Mouse (Mus musculus): Measurements from ENCODE around the gene Tuba1c. TPM values are rescaled to one million over a fixed set of nuclear protein-coding genes. Genes with fewer than 3 reads are reported as not detected.
A peak's percentile ranks its signal among the peaks of the same experiment; 100 is the strongest.

Gene Tuba1c
- polyA plus RNA-seq, 2 experiments: 150 to 192 TPM

GRCm38 (mm10) chr15:99010896-99011295 is 18.8 kb upstream of the Tuba1c start:
- Histone ChIP-seq H3K27ac (replicated peaks; ENCODE audit: low read depth, low read length) (no peak overlapping the region), H3K9me3 (ENCODE audit: control insufficient read depth, low read length) (no peaks in the 10 kb centered on the region), H3K4me1 (ENCODE audit: control insufficient read depth, insufficient read depth, low read length) (0 out of 2 replicates have a peak, but pooled peaks cover 8% of the 10 kb centered on the region), H3K27me3 (ENCODE audit: control insufficient read depth, insufficient read depth, low read length) (no peaks in the 10 kb centered on the region), H3K9ac (ENCODE audit: low read depth, low read length, severe bottlenecking) (no peak overlapping the region), H3K4me3 (replicated peaks; ENCODE audit: low read length) (no peak overlapping the region), H3K4me2 (replicated peaks; ENCODE audit: low read depth, low read length, severe bottlenecking) (no peak overlapping the region), H3K36me3 (ENCODE audit: control insufficient read depth, insufficient read depth, low read length) (no peaks in the 10 kb centered on the region)
- 85% methylated on average over 2 of the region's 2 CpGs for WGBS
- no peak for DNase-seq (ENCODE audit: low spot score)
- no peak for ATAC-seq (ENCODE audit: low FRiP score, low read depth)
- no peak for TF ChIP-seq POLR2A (IDR thresholded peaks at IDR 0.05; ENCODE audit: borderline replicate concordance, extremely low read depth, insufficient read depth, insufficient read length)

GRCm38 (mm10) chr15:99011946-99012345 is 17.7 kb upstream of the Tuba1c start:
- Histone ChIP-seq H3K9me3 (ENCODE audit: control insufficient read depth, low read length) (no peaks in the 10 kb centered on the region), H3K4me3 (replicated peaks; ENCODE audit: low read length) (no peak overlapping the region), H3K27me3 (ENCODE audit: control insufficient read depth, insufficient read depth, low read length) (no peaks in the 10 kb centered on the region), H3K9ac (ENCODE audit: low read depth, low read length, severe bottlenecking) (no peak overlapping the region), H3K4me2 (replicated peaks; ENCODE audit: low read depth, low read length, severe bottlenecking) (no peak overlapping the region), H3K4me1 (ENCODE audit: control insufficient read depth, insufficient read depth, low read length) (0 out of 2 replicates have a peak, but pooled peaks cover 8% of the 10 kb centered on the region), H3K27ac (replicated peaks; ENCODE audit: low read depth, low read length) (0 out of 2 replicates have a peak overlapping the region, but pooled peaks have one; percentile 5), H3K36me3 (ENCODE audit: control insufficient read depth, insufficient read depth, low read length) (no peaks in the 10 kb centered on the region)
- WGBS: 63% methylated on average over 3 of the region's 3 CpGs
- DNase-seq (ENCODE audit: low spot score): no peak
- TF ChIP-seq POLR2A (IDR thresholded peaks at IDR 0.05; ENCODE audit: borderline replicate concordance, extremely low read depth, insufficient read depth, insufficient read length): no peak
- no peak for ATAC-seq (ENCODE audit: low FRiP score, low read depth)

GRCm38 (mm10) chr15:99014496-99015030 is 15.1 kb upstream of the Tuba1c start:
- DNase-seq (ENCODE audit: low spot score): no peak
- H3K4me3 ChIP-seq (replicated peaks; ENCODE audit: low read length): no peak overlapping the region
- H3K27me3 ChIP-seq (ENCODE audit: control insufficient read depth, insufficient read depth, low read length): no peaks in the 10 kb centered on the region
- WGBS: 31% methylated on average over 9 of the region's 9 CpGs
- H3K27ac ChIP-seq (replicated peaks; ENCODE audit: low read depth, low read length): no peak overlapping the region
- peaks cover 29% of the 10 kb centered on the region for H3K4me1 ChIP-seq (ENCODE audit: control insufficient read depth, insufficient read depth, low read length)
- ATAC-seq (ENCODE audit: low FRiP score, low read depth): no peak
- no peak overlapping the region for H3K9ac ChIP-seq (ENCODE audit: low read depth, low read length, severe bottlenecking)
- H3K9me3 ChIP-seq (ENCODE audit: control insufficient read depth, low read length): no peaks in the 10 kb centered on the region
- H3K36me3 ChIP-seq (ENCODE audit: control insufficient read depth, insufficient read depth, low read length): no peaks in the 10 kb centered on the region
- H3K4me2 ChIP-seq (replicated peaks; ENCODE audit: low read depth, low read length, severe bottlenecking): no peak overlapping the region
- no peak for TF ChIP-seq POLR2A (IDR thresholded peaks at IDR 0.05; ENCODE audit: borderline replicate concordance, extremely low read depth, insufficient read depth, insufficient read length)

GRCm38 (mm10) chr15:99017355-99017761 is 12.3 kb upstream of the Tuba1c start:
- WGBS: 51% methylated on average over 8 of the region's 8 CpGs
- no peaks in the 10 kb centered on the region for H3K27me3 ChIP-seq (ENCODE audit: control insufficient read depth, insufficient read depth, low read length)
- peaks cover 28% of the 10 kb centered on the region for H3K4me1 ChIP-seq (ENCODE audit: control insufficient read depth, insufficient read depth, low read length)
- no peaks in the 10 kb centered on the region for H3K9me3 ChIP-seq (ENCODE audit: control insufficient read depth, low read length)
- ATAC-seq (ENCODE audit: low FRiP score, low read depth): peak; percentile 51; the same call in 1 of the 2 replicates
- H3K27ac ChIP-seq (replicated peaks; ENCODE audit: low read depth, low read length): peak overlapping the region; percentile 94
- no peak for DNase-seq (ENCODE audit: low spot score)
- no peak overlapping the region for H3K4me3 ChIP-seq (replicated peaks; ENCODE audit: low read length)
- H3K36me3 ChIP-seq (ENCODE audit: control insufficient read depth, insufficient read depth, low read length): no peaks in the 10 kb centered on the region
- peak overlapping the region; percentile 41 for H3K9ac ChIP-seq (ENCODE audit: low read depth, low read length, severe bottlenecking)
- TF ChIP-seq POLR2A (IDR thresholded peaks at IDR 0.05; ENCODE audit: borderline replicate concordance, extremely low read depth, insufficient read depth, insufficient read length): no peak
- H3K4me2 ChIP-seq (replicated peaks; ENCODE audit: low read depth, low read length, severe bottlenecking): peak overlapping the region; percentile 18; the same call in 1 of the 2 replicates

GRCm38 (mm10) chr15:99017986-99018385 is 11.7 kb upstream of the Tuba1c start:
- no peaks in the 10 kb centered on the region for H3K36me3 ChIP-seq (ENCODE audit: control insufficient read depth, insufficient read depth, low read length)
- no peak for TF ChIP-seq POLR2A (IDR thresholded peaks at IDR 0.05; ENCODE audit: borderline replicate concordance, extremely low read depth, insufficient read depth, insufficient read length)
- peak overlapping the region; percentile 94 for H3K27ac ChIP-seq (replicated peaks; ENCODE audit: low read depth, low read length)
- 18% methylated on average over 9 of the region's 9 CpGs for WGBS
- no peak overlapping the region for H3K4me3 ChIP-seq (replicated peaks; ENCODE audit: low read length)
- H3K27me3 ChIP-seq (ENCODE audit: control insufficient read depth, insufficient read depth, low read length): no peaks in the 10 kb centered on the region
- H3K4me1 ChIP-seq (ENCODE audit: control insufficient read depth, insufficient read depth, low read length): peaks cover 26% of the 10 kb centered on the region
- H3K4me2 ChIP-seq (replicated peaks; ENCODE audit: low read depth, low read length, severe bottlenecking): peak overlapping the region; percentile 18; the same call in 1 of the 2 replicates
- peak; percentile 93 for DNase-seq (ENCODE audit: low spot score)
- peak; percentile 92 for ATAC-seq (ENCODE audit: low FRiP score, low read depth)
- no peaks in the 10 kb centered on the region for H3K9me3 ChIP-seq (ENCODE audit: control insufficient read depth, low read length)
- no peak overlapping the region for H3K9ac ChIP-seq (ENCODE audit: low read depth, low read length, severe bottlenecking)
